Mouse (Mus musculus): ENCODE data around the gene Vps26b. TPM values are rescaled to one million over a fixed set of nuclear protein-coding genes. Genes with fewer than 3 reads are reported as not detected.

The Vps26b gene
- 100 to 1,000 TPM; 117 to 119 TPM for total RNA-seq (2021)

GRCm38 (mm10) chr9:27029828-27030762 is at the start of gene Vps26b, which contains the start of gene Ncapd3:
Gene Vps26b (minus strand): TSS chr9:27030065.
Gene Ncapd3 (plus strand): TSS chr9:27030175.
- DNase-seq (ENCODE audit: extremely low spot score in 1 of 2, low spot score in 2 of 2): peak; percentile 97
- intact Hi-C loops (cut with DNase I): no loop called here

GRCm38 (mm10) chr9:27075812-27076211 is 45.9 kb upstream of the Vps26b start:
- intact Hi-C loops (cut with DNase I): loop anchor here (10.0 kb wide), 1 partner anchor 99 kb away; no protein-coding TSS in a partner anchor
- DNase-seq (ENCODE audit: extremely low spot score in 1 of 2, low spot score in 2 of 2): no peak

- DNase-seq (ENCODE audit: extremely low spot score in 1 of 2, low spot score in 2 of 2): no peak
- intact Hi-C loops (cut with DNase I): loop anchor here (10.0 kb wide), 1 partner anchor 100 kb away; no protein-coding TSS in a partner anchor
These were observed 44.8 kb upstream of the Vps26b start for GRCm38 (mm10) chr9:27074677-27075076.

- intact Hi-C loops (cut with DNase I): loop anchor here (10.0 kb wide), 1 partner anchor 104 kb away; no protein-coding TSS in a partner anchor
- DNase-seq (ENCODE audit: extremely low spot score in 1 of 2, low spot score in 2 of 2): no peak
These were observed 41.0 kb upstream of the Vps26b start for GRCm38 (mm10) chr9:27070895-27071294.

- intact Hi-C loops (cut with DNase I): loop anchor here (10.0 kb wide), 1 partner anchor 266 kb away; no protein-coding TSS in a partner anchor
- DNase-seq (ENCODE audit: extremely low spot score in 1 of 2, low spot score in 2 of 2): peak in 1 of 2 experiments; percentile 21
These were observed 28.5 kb upstream of the Vps26b start for GRCm38 (mm10) chr9:27058341-27058740.

- intact Hi-C loops (cut with DNase I): no loop called here
- DNase-seq (ENCODE audit: extremely low spot score in 1 of 2, low spot score in 2 of 2): no peak
These were observed 19.6 kb upstream of the Vps26b start for GRCm38 (mm10) chr9:27049492-27049891.

GRCm38 (mm10) chr9:27043892-27044291 is 14.0 kb upstream of the Vps26b start:
- DNase-seq (ENCODE audit: extremely low spot score in 1 of 2, low spot score in 2 of 2): no peak
- intact Hi-C loops (cut with DNase I): no loop called here

- intact Hi-C loops (cut with DNase I): no loop called here
- no peak for DNase-seq (ENCODE audit: extremely low spot score in 1 of 2, low spot score in 2 of 2)
These were observed 867 bp upstream of the Vps26b start for GRCm38 (mm10) chr9:27030763-27031100.

- peak; percentile 41 to 53 for DNase-seq (ENCODE audit: extremely low spot score in 1 of 2, low spot score in 2 of 2)
- intact Hi-C loops (cut with DNase I): no loop called here
These were observed 640 bp downstream of the Vps26b start for GRCm38 (mm10) chr9:27029022-27029827.

- intact Hi-C loops (cut with DNase I): no loop called here
- no peak for DNase-seq (ENCODE audit: extremely low spot score in 1 of 2, low spot score in 2 of 2)
These were observed 3.2 kb downstream of the Vps26b start for GRCm38 (mm10) chr9:27026708-27027107.

GRCm38 (mm10) chr9:27023681-27024080 is 6.2 kb downstream of the Vps26b start:
- no peak for DNase-seq (ENCODE audit: extremely low spot score in 1 of 2, low spot score in 2 of 2)
- intact Hi-C loops (cut with DNase I): no loop called here

GRCm38 (mm10) chr9:27018961-27019360 is 10.9 kb downstream of the Vps26b start:
- no peak for DNase-seq (ENCODE audit: extremely low spot score in 1 of 2, low spot score in 2 of 2)
- intact Hi-C loops (cut with DNase I): no loop called here

- no peak for DNase-seq (ENCODE audit: extremely low spot score in 1 of 2, low spot score in 2 of 2)
- intact Hi-C loops (cut with DNase I): no loop called here
These were observed 18.3 kb downstream of the Vps26b start for GRCm38 (mm10) chr9:27011572-27011971.

GRCm38 (mm10) chr9:27009231-27009630 is 20.6 kb downstream of the Vps26b start:
- intact Hi-C loops (cut with DNase I): no loop called here
- no peak for DNase-seq (ENCODE audit: extremely low spot score in 1 of 2, low spot score in 2 of 2)

- no peak for DNase-seq (ENCODE audit: extremely low spot score in 1 of 2, low spot score in 2 of 2)
- intact Hi-C loops (cut with DNase I): no loop called here
These were observed 23.0 kb downstream of the Vps26b start for GRCm38 (mm10) chr9:27006866-27007265.

GRCm38 (mm10) chr9:27005933-27006332 is 23.9 kb downstream of the Vps26b start:
- intact Hi-C loops (cut with DNase I): no loop called here
- no peak for DNase-seq (ENCODE audit: extremely low spot score in 1 of 2, low spot score in 2 of 2)

- intact Hi-C loops (cut with DNase I): no loop called here
- DNase-seq (ENCODE audit: extremely low spot score in 1 of 2, low spot score in 2 of 2): no peak
These were observed 24.6 kb downstream of the Vps26b start for GRCm38 (mm10) chr9:27005231-27005630.

- DNase-seq (ENCODE audit: extremely low spot score in 1 of 2, low spot score in 2 of 2): peak; percentile 96 to 98
- intact Hi-C loops (cut with DNase I): no loop called here
These were observed 30.1 kb downstream of the Vps26b start, which contains the start of the genes Acad8 and Thyn1 for GRCm38 (mm10) chr9:26999461-27000395. Gene Acad8 (minus strand): TSS chr9:26999566. Gene Thyn1 (plus strand): TSS chr9:26999710.

Data from left cerebral cortex, postnatal 10 days (tissue).